Mouse (Mus musculus) macrophage (primary cell): ENCODE measurements around the gene Mms19. TPM values are rescaled to one million over a fixed set of nuclear protein-coding genes. Genes with fewer than 3 reads are reported as not detected.

Source experiments
- H3K27ac ChIP-seq: fragments of 350-480 bp; formaldehyde crosslinking; 2 replicates; pipeline ENCODE4 v1.9.0; 2021
- H3K36me3 ChIP-seq: fragments of 350-480 bp; formaldehyde crosslinking; 2 replicates; pipeline ENCODE4 v1.9.0; 2021; ENCODE audit errors: inconsistent target
- H3K4me3 ChIP-seq: fragments of 350-480 bp; formaldehyde crosslinking; 2 replicates; pipeline ENCODE4 v1.9.0; 2021; ENCODE audit errors: inconsistent target
- H3K79me2 ChIP-seq: fragments of 350-480 bp; formaldehyde crosslinking; 2 replicates; pipeline ENCODE4 v1.9.0; 2021; ENCODE audit errors: inconsistent target
- WGBS: methylation state at CpG from one replicate; pipeline ENCODE4 v1.1.7; 2026; ENCODE audit warnings: inconsistent platforms; ENCODE audit not compliant: missing documents; 5-methylcytosine and 5-hydroxymethylcytosine counted together
- polyA plus RNA-seq: library from polyadenylated mRNA; stranded (reverse); fragments of 250-400 nt; gene quantifications from 3 replicates; pipeline ENCODE4 v1.2.4, GENCODE M21; 2018; ENCODE audit warnings: inconsistent platforms

The Mms19 gene
- polyA plus RNA-seq, 1 experiment from 2014 or later = 20.9 TPM

DNA sequence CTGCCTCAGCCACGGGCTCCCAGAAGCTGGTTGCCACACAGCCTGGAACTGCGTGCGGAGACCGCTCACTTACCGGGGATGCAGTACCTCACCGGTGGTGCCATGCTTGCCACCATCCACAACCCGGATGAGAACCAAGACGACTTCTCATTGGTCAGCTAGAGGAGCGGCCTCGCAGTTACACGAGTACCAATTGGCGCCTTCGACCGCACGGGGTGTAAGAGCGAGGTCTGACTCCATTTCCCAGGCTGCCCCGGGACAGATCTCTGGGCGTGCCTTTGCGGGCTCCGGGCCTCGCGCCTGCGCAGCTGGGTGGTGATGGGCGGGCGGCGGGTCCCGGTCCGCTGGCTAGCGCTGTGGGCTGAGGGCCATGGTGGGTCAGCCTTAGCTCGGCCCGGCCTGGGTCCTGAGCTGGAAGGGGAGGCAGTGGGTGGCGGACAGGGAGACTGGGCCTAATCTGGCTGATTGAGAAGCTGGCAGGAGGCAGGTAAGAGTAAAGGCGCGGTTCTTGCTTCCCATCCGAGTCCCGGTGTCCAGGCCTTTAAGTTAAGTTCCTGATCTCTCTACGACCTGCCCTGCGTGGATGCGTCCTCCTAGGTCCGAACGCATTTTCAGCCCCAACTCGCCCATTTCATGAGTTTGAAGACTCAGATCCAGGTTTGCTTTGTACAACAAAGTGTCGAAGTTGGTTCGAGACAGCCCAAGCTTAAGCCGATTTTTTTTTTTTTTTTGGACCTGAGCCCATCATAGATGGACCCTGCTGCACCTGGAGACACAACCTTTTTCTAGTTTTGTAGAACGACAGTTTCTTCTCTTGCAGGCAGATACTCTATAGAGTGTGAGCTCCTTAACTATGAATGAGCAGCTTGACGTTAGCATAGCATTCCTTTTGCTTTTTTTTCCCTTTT lies 47.5 kb downstream of the Mms19 start, which contains the start of the genes Exosc1 and Zdhhc16:
TSS of gene Exosc1 (minus strand) at position 245 of the 908 bp plus-strand sequence.
TSS of gene Zdhhc16 (plus strand) at position 302 of the 908 bp plus-strand sequence.
- WGBS = 0% methylated on average over 47 of the region's 47 CpGs

DNA sequence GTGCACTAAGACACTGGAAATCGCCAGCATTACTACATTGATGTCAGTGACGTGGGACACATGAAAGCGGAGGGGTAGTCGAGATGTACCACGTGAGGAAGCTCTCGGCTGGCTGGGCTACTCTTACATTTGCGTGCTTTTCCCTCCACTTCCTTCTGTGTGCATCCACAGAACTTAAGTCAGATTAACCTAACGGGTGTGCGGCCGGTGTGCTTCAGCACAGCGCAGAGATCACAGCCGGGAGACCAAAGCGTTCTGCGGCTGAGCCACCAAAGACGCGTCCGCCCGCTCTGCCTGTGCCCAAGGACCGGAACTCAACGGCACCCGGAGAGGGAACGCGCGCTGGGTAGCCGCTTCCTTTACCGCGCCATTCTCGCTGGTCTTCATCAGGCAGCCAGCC lies 48.3 kb downstream of the Mms19 start:
- Histone ChIP-seq H3K36me3 (peaks cover 11% of the 10 kb centered on the region; the same call in 1 of the 2 replicates), H3K4me3 (peak overlapping the region; percentile 95), H3K27ac (peak overlapping the region; percentile 47), H3K79me2 (peaks cover 61% of the 10 kb centered on the region)
- WGBS = 1% methylated on average over 28 of the region's 28 CpGs

More for the DNA sequence above, 47.5 kb downstream of the Mms19 start, which contains the start of the genes Exosc1 and Zdhhc16:
- H3K27ac ChIP-seq = peak within 1 kb of the TSS; percentile 47
- H3K36me3 ChIP-seq = peaks cover 13% of the 10 kb centered on the region
- peaks cover 68% of the 10 kb centered on the region for H3K79me2 ChIP-seq
- H3K4me3 ChIP-seq = peak within 1 kb of the TSS; percentile 95

DNA sequence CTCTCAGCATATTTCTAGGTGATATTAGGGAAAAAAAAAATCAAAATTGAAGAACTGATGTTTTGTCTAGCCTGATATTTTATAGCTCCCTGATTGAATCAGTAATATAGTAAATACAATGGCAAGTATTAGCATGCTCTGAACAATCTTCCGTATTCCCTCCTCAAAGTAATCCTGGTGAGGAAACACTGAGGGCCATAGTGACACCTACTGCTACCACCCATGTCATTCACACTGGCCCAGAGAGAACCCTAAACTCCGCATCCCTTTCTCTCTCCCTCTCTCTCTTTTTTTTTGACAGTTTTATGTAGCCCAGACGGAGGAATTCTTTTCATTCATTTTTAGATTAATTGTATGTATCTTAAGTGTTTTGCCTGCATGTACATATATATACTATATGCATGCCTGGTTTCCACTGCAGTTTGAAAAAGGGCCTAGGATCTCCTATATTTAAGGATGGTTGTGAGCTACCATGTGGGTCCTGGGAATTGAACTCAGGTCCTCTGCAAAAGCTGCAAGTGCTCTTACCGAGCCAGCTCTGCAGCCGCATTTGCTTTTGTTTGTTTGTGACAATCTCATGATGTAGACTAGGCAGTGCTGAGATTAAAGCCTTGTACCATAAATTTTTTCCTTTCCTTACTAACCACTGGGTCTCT lies 60.4 kb downstream of the Mms19 start:
- peaks cover 26% of the 10 kb centered on the region; the same call in 1 of the 2 replicates for H3K36me3 ChIP-seq
- no peak overlapping the region for H3K27ac ChIP-seq
- no peak overlapping the region for H3K4me3 ChIP-seq
- WGBS = 98% methylated on average over 5 of the region's 5 CpGs
- H3K79me2 ChIP-seq = peaks cover 19% of the 10 kb centered on the region

DNA sequence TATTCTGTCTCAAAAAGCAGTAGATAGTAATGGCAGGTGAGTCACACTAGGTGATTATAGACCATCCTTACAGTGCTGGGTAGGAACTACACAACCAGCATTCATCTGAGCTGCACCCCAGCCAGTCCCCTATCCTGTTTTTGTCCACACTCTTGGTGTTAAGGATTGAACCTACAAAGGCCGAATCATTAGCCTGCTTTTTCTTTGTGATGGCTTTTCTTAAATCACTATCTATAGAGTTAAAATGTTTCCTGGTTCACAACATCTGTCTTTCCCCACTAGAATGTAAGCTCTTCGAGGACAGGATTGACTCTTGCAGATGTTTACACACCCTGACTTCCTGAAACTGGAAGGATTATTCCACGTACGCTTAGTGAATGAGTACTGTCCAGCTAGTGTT lies 61.5 kb downstream of the Mms19 start:
- peaks cover 30% of the 10 kb centered on the region for H3K79me2 ChIP-seq
- H3K4me3 ChIP-seq = no peak overlapping the region
- H3K36me3 ChIP-seq = peaks cover 25% of the 10 kb centered on the region; the same call in 1 of the 2 replicates
- H3K27ac ChIP-seq = no peak overlapping the region
- WGBS = 84% methylated on average over 4 of the region's 4 CpGs

DNA sequence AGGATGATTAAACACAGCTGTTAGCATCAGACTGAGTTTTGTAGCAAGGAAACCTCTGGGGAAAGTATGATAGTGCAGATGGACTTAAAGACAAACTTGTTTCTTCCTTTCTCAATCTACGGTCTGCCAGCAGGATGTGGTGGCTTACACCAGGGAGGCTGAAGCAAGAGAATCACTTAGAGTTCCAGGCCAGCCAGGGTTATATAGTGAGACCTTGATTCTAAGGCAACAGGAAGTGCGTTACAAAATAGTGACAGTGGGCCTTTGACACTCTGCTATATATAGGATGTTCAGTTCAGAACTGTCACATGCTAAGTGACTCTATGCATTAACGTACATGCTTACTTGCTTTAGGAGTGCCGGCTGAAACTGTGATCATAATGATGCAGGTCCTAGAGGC lies 64.1 kb downstream of the Mms19 start:
- peak overlapping the region; percentile 54 for H3K27ac ChIP-seq
- no peak overlapping the region for H3K4me3 ChIP-seq
- H3K36me3 ChIP-seq = peaks cover 15% of the 10 kb centered on the region; the same call in 1 of the 2 replicates
- peaks cover 55% of the 10 kb centered on the region for H3K79me2 ChIP-seq
- 4% methylated on average over 4 of the region's 4 CpGs for WGBS

DNA sequence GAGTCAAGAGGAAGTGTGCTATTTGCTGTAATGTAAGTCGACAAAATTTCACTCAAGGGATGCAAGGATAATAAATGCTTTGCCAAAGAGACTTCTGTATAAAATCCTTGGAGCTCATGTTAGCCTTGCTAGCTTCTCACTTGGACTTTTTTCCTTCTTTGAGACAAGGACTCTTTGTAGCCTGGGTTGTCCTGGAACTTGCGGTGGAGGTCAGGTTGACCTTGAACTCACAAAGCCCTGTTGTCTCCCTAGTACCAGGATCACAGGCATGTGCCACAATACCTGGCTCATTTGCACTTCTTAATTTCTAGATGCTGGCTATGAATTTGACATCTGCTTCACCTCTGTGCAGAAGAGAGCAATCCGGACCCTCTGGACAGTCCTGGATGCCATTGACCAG lies 65.7 kb downstream of the Mms19 start:
- Histone ChIP-seq H3K4me3 (peak overlapping the region; percentile 96), H3K27ac (peak overlapping the region; percentile 94), H3K79me2 (peaks cover 55% of the 10 kb centered on the region), H3K36me3 (peaks cover 15% of the 10 kb centered on the region; the same call in 1 of the 2 replicates)
- WGBS = 65% methylated on average over 2 of the region's 3 CpGs

DNA sequence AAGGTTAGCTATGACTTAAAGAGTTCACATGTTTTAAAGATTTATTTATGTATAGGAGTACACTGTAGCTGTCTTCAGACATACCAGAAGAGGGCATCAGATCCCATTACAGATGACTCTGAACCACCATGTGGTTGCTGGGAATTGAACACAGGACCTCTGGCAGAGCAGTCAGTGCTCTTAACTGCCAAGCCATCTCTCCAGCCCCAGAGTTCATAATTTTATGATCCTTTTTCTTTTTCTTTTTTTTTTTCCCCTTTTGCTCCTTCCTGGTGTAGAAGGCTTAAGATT lies 66.4 kb downstream of the Mms19 start:
- H3K27ac ChIP-seq = peak overlapping the region; percentile 94
- H3K79me2 ChIP-seq = peaks cover 55% of the 10 kb centered on the region
- H3K36me3 ChIP-seq = peaks cover 10% of the 10 kb centered on the region; the same call in 1 of the 2 replicates
- peak overlapping the region; percentile 96 for H3K4me3 ChIP-seq

DNA sequence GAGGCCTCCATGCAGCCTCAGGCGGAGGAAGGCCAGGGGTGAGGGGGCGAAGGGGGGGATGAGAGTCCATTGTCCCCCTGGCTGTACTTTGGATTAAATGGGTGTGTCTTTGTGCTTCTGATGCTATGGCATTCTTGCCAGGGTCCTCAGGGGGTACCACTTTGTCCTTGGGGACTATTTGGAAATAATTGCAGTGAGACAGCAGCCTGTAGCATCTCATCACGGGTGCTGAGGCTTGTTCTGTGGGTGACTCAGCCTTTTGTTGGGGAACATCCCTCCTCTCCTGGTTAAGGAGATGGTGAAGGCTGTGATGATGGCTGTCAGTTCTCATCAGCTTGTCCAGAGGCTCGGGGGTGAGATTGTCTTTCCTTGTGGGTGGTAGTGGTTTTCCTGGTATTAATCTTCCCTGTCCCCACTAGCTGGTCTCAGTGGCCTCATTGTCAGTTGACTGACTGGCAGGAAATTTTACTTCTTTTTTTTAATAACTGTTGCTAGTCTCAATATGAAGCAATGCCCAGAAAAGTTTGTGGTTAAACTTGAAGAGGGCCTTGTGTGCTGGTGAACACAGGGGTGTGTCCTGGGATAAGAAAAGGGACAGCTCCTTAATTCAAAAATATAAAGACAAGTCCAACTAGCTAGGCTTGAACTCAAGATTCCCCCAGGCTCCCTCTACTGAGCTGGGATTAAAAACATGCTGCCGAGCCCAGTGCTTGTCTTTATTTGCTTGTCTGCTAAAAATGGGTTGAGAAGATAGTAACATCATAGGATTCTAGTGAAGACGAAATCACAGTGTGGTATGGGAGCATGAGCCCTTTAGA lies 67.0 kb downstream of the Mms19 start:
- Histone ChIP-seq H3K27ac (peak overlapping the region; percentile 94), H3K36me3 (peaks cover 5% of the 10 kb centered on the region; the same call in 1 of the 2 replicates), H3K4me3 (peak overlapping the region; percentile 96), H3K79me2 (peaks cover 55% of the 10 kb centered on the region)
- WGBS = 8% methylated on average over 6 of the region's 6 CpGs

DNA sequence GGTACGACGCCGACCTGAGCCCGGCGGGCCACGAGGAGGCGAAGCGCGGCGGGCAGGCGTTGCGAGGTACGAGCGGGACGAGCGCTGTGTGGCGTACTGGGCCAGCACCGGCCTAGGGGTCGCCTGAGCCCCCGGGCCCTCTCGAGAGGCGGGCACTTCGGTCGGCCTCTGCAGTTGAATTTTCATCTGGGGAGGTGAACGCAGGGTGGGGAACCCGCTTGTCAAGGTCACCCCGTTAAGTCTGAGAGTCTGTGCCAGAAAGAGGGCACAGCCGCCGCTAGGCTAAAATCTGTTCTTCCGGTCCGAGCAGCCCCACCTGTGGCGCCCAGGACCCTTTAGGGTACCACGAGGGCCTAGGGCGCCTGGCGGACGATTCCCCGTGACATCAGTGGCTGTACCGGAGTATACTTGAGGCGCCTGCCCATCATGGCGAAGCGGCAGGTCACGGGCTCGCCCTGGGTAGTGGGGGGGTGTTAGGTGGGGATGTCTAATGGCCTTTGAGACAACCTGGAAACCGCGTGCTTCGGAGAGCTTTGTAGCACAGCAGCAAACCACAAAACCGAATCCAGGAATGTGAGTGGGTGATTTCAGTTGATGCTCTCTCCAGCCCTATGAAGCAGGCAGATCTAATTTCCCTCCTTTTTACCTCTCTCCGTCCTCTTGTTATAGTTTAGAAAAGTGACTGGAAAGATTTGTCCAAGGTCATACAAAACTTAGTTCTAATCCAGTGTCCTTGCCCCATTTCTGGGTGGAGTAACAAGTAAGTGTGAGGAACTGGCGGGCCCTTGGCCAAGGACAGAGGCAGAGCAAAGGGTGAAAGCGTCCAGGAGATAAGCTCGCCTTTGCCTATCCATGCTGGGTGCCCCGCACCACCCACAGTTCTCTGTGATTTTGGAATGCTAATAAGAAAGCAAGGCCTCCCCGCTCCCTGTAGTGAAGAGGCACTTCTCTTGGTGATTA lies 68.6 kb downstream of the Mms19 start:
- Histone ChIP-seq H3K79me2 (peaks cover 54% of the 10 kb centered on the region), H3K4me3 (peak overlapping the region; percentile 96), H3K36me3 (no peaks in the 10 kb centered on the region), H3K27ac (peak overlapping the region; percentile 94)
- WGBS = 2% methylated on average over 46 of the region's 53 CpGs

DNA sequence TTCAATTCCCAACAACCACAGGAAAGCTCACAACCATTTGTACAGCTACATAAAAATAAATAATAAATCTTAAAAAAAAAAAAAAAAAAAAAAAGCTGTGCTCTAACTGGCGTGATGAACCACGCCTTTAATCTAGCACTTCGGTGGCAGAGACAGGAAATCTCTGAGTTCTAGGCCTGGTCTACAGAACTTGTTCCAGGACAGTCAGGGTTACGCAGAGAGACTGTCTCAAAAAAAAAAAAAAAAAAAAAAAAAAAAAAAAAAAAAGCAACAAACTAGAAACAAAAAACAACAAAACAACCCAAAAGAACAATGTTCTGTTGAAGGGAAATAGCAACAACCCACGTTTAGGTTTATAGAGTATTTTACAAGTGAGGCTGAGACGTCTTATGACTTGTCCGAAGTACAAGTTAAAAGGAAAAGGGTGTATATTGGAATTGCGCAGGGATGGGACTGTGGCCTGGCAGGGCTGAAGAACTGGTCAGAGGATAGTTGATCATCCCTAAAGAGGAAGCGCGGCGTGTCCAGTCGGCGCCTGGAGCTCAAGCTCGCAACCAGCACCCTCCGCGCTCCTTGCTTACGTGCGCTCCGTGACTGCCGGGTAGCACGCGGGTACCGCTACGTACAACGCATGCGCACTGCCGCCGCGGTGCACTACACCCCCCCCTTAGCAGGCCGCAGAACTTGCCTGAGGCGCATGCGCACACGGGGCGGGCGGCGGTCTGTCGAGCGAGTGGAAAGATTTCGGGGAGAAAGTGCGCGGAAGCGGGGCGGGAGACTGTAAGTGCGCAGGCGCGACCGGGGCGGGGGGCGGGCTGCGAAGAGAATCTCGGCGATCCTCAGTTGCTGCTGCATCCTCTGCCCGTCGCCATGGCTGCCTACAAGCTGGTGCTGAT lies 69.5 kb downstream of the Mms19 start, which contains the start of gene Pgam1:
TSS of gene Pgam1 (plus strand) at position 746 of the 896 bp plus-strand sequence.
- H3K36me3 ChIP-seq = no peaks in the 10 kb centered on the region
- 3% methylated on average over 31 of the region's 54 CpGs for WGBS
- peak within 1 kb of the TSS; percentile 96 for H3K4me3 ChIP-seq
- H3K79me2 ChIP-seq = peaks cover 44% of the 10 kb centered on the region
- H3K27ac ChIP-seq = peak within 1 kb of the TSS; percentile 94

DNA sequence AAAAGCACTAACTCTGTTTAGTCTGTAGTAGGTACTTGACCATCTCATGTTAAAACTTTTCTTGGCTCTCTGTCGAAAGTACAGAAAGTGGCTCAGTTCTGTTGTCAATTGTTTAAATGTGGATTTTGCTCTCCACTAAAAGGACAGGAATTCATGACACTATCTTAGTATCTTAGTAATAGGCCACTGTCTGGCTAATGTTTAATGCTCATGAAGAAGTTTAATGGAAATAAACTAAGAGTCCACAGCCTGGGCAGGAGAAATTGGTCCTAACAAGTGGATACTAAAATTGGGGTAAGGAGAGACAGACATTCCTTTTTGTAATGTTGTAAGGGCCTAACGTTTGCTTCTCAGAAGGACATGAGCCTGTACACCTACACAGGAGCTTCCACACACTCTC lies 70.6 kb downstream of the Mms19 start:
- WGBS = 90% methylated on average over 2 of the region's 2 CpGs
- H3K36me3 ChIP-seq = no peaks in the 10 kb centered on the region
- no peak overlapping the region for H3K4me3 ChIP-seq
- peaks cover 34% of the 10 kb centered on the region for H3K79me2 ChIP-seq
- peak overlapping the region; percentile 78 for H3K27ac ChIP-seq

DNA sequence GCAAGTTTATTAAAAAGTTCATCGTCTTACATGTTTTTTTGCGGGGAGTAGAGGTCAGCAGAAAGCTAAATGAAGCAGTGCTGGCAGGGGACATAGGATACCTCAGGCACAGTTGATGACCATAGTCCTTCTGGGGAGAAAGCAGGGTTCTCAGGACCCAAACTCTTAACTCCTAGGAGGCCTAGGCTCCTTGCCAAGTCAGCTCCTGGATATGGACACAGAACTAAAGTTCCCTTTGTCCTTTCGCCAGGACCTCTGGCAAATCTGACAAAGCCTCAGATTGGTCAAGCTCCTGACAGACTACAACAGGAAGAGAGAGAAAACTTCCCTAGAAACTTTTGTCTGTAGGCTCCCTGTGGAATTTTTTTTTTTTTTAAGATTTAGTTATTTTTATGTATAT lies 72.2 kb downstream of the Mms19 start:
- Histone ChIP-seq H3K4me3 (no peak overlapping the region), H3K79me2 (peaks cover 17% of the 10 kb centered on the region), H3K36me3 (no peaks in the 10 kb centered on the region), H3K27ac (no peak overlapping the region)
- 96% methylated on average over 3 of the region's 3 CpGs for WGBS
